Mouse (Mus musculus) small intestine, adult 2 months (tissue): ENCODE measurements around the gene Liph.

Experiments
- CTCF ChIP-seq: fragments of 200-500 bp; IDR thresholded peaks from 2 replicates; pipeline ENCODE4 v1.5.1; 2012; ENCODE audit warnings: low read depth, mild to moderate bottlenecking, control low read depth, inconsistent platforms, low read length, moderate library complexity, mixed read lengths; ENCODE audit not compliant: insufficient replicate concordance, insufficient read length; ENCODE audit errors: extremely low read depth
- POLR2A ChIP-seq: fragments of 200-500 bp; IDR thresholded peaks from 2 replicates; pipeline ENCODE4 v1.6.1; 2012; ENCODE audit warnings: low read depth, mild to moderate bottlenecking, control low read depth, inconsistent platforms, low read length, moderate library complexity

DNA sequence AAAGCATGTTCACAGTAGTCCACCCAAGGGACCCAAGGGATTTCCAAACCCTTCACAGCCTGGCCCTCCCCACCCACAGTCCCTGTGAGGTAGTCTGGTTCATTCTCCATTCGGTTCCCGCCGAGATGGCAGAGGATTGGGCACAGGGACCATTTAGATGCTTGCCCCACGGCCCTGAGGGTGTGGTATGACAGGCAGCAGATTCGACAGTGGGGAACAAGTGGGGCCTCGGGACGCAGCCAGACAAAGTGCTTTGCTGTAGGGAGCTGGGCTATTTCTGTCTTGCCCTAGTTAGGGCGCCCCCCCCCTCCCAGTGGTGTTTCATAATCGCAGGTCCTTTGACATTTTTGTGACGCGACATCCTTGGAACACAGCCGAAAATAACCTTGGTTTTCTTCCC lies 39.9 kb downstream of the Liph start:
- TF ChIP-seq CTCF (no peak), POLR2A (no peak)
